Mouse (Mus musculus) liver, adult 2 months (tissue): ENCODE measurements around the gene Snca. TPM values are rescaled to one million over a fixed set of nuclear protein-coding genes. Genes with fewer than 3 reads are reported as not detected.

Source experiments
- DNase-seq: peaks from one replicate; pipeline ENCODE4 v3.0.0-alpha.2; 2011; ENCODE audit warnings: low read depth, low spot score; ENCODE audit errors: extremely low read depth
- H3K27ac ChIP-seq: fragments of 200-500 bp; replicated peaks from 2 replicates; pipeline ENCODE4 v1.5.1; 2012; ENCODE audit warnings: low read depth, mild to moderate bottlenecking, control low read depth, inconsistent platforms, low read length; ENCODE audit not compliant: insufficient read depth
- H3K27me3 ChIP-seq: fragments of 200-500 bp; 2 replicates; pipeline ENCODE4 v1.6.1; 2012; ENCODE audit warnings: mild to moderate bottlenecking, moderate library complexity, low read length, inconsistent platforms; ENCODE audit not compliant: control insufficient read depth, insufficient read depth
- H3K36me3 ChIP-seq: fragments of 200-500 bp; 2 replicates; pipeline ENCODE4 v1.6.1; 2012; ENCODE audit warnings: low read length, inconsistent platforms; ENCODE audit not compliant: control insufficient read depth, insufficient read depth
- H3K4me1 ChIP-seq: fragments of 200-500 bp; 2 replicates; pipeline ENCODE4 v1.6.1; 2011; ENCODE audit warnings: low read length; ENCODE audit not compliant: control insufficient read depth, insufficient read depth
- H3K4me3 ChIP-seq: fragments of 200-500 bp; 2 replicates; pipeline ENCODE4 v1.5.1; 2011; ENCODE audit warnings: low read depth, mild to moderate bottlenecking, control low read depth, low read length, moderate library complexity; ENCODE audit not compliant: insufficient read depth
- H3K79me2 ChIP-seq: fragments of 200-500 bp; 2 replicates; pipeline ENCODE4 v1.6.1; 2012; ENCODE audit warnings: inconsistent platforms, mild to moderate bottlenecking, low read length, moderate library complexity; ENCODE audit not compliant: control insufficient read depth, insufficient read depth
- H3K9ac ChIP-seq: fragments of 200-500 bp; 2 replicates; pipeline ENCODE4 v1.6.1; 2012; ENCODE audit warnings: low read depth, mild to moderate bottlenecking, control low read depth, inconsistent platforms, low read length
- CTCF ChIP-seq: fragments of 200-500 bp; IDR thresholded peaks from 2 replicates; pipeline ENCODE4 v1.5.1; 2011; ENCODE audit warnings: low read depth, low read length, control low read depth
- POLR2A ChIP-seq: fragments of 200-500 bp; IDR thresholded peaks from 2 replicates; pipeline ENCODE4 v1.6.1; 2011; ENCODE audit warnings: low read length, control low read depth; ENCODE audit not compliant: insufficient read depth; ENCODE audit errors: extremely low read depth
- WGBS: fragments of 180-500 bp; shearing (Covaris S2); methylation state at CpG from one replicate; pipeline ENCODE4 v1.1.7; 2018; 5-methylcytosine and 5-hydroxymethylcytosine counted together
- polyA plus RNA-seq: library from polyadenylated mRNA; depleted of rRNA; stranded (reverse); fragments of >200 nt; gene quantifications from 2 replicates; pipeline ENCODE4 v1.2.3, GENCODE M21; 2012
- total RNA-seq: library from RNA; depleted of rRNA; stranded (reverse); fragments of >200 nt; gene quantifications from 2 replicates; pipeline ENCODE4 v1.2.3, GENCODE M21; 2014

The Snca gene
- total and polyA plus RNA-seq, 2 experiments: 0.39 to 2.0 TPM

GRCm38 (mm10) chr6:60745965-60746364 is 83.7 kb downstream of the Snca start:
- H3K27me3 ChIP-seq: no peaks in the 10 kb centered on the region
- H3K4me1 ChIP-seq: no peaks in the 10 kb centered on the region
- H3K9ac ChIP-seq: no peak overlapping the region
- TF ChIP-seq POLR2A (no peak), CTCF (no peak)
- no peak for DNase-seq
- H3K36me3 ChIP-seq: no peaks in the 10 kb centered on the region
- H3K4me3 ChIP-seq: no peak overlapping the region
- H3K27ac ChIP-seq: no peak overlapping the region
- H3K79me2 ChIP-seq: no peaks in the 10 kb centered on the region

GRCm38 (mm10) chr6:60741427-60742071 is 88.1 kb downstream of the Snca start:
- H3K36me3 ChIP-seq: no peaks in the 10 kb centered on the region
- H3K27ac ChIP-seq: no peak overlapping the region
- TF ChIP-seq POLR2A: no peak
- WGBS: 82% methylated on average over 2 of the region's 2 CpGs
- H3K79me2 ChIP-seq: no peaks in the 10 kb centered on the region
- H3K4me3 ChIP-seq: no peak overlapping the region
- H3K27me3 ChIP-seq: no peaks in the 10 kb centered on the region
- no peak overlapping the region for H3K9ac ChIP-seq
- no peaks in the 10 kb centered on the region for H3K4me1 ChIP-seq
- no peak for DNase-seq

- TF ChIP-seq POLR2A: no peak
- no peak for TF ChIP-seq CTCF
- no peaks in the 10 kb centered on the region for H3K4me1 ChIP-seq
- no peak overlapping the region for H3K4me3 ChIP-seq
- no peaks in the 10 kb centered on the region for H3K27me3 ChIP-seq
- H3K36me3 ChIP-seq: no peaks in the 10 kb centered on the region
- no peaks in the 10 kb centered on the region for H3K79me2 ChIP-seq
- no peak overlapping the region for H3K27ac ChIP-seq
- DNase-seq: no peak
- H3K9ac ChIP-seq: no peak overlapping the region
- 72% methylated on average over 1 of the region's 1 CpGs for WGBS
Observed at GRCm38 (mm10) chr6:60739776-60740175, 89.9 kb downstream of the Snca start.

- no peaks in the 10 kb centered on the region for H3K27me3 ChIP-seq
- H3K9ac ChIP-seq: no peak overlapping the region
- no peak overlapping the region for H3K27ac ChIP-seq
- no peak overlapping the region for H3K4me3 ChIP-seq
- WGBS: 63% methylated on average over 2 of the region's 2 CpGs
- no peaks in the 10 kb centered on the region for H3K79me2 ChIP-seq
- TF ChIP-seq POLR2A (no peak), CTCF (no peak)
- no peaks in the 10 kb centered on the region for H3K4me1 ChIP-seq
- no peaks in the 10 kb centered on the region for H3K36me3 ChIP-seq
- DNase-seq: no peak
Observed at GRCm38 (mm10) chr6:60731164-60731563, 98.5 kb downstream of the Snca start.

GRCm38 (mm10) chr6:60724110-60724829 is 105.4 kb downstream of the Snca start:
- DNase-seq: no peak
- H3K27ac ChIP-seq: no peak overlapping the region
- no peak overlapping the region for H3K4me3 ChIP-seq
- H3K79me2 ChIP-seq: no peaks in the 10 kb centered on the region
- H3K9ac ChIP-seq: no peak overlapping the region
- TF ChIP-seq CTCF (no peak), POLR2A (no peak)
- WGBS: 55% methylated on average over 2 of the region's 2 CpGs
- H3K36me3 ChIP-seq: no peaks in the 10 kb centered on the region
- H3K4me1 ChIP-seq: no peaks in the 10 kb centered on the region
- H3K27me3 ChIP-seq: no peaks in the 10 kb centered on the region

- no peaks in the 10 kb centered on the region for H3K79me2 ChIP-seq
- 67% methylated on average over 3 of the region's 3 CpGs for WGBS
- no peaks in the 10 kb centered on the region for H3K27me3 ChIP-seq
- H3K4me1 ChIP-seq: no peaks in the 10 kb centered on the region
- no peak overlapping the region for H3K9ac ChIP-seq
- TF ChIP-seq CTCF: no peak
- TF ChIP-seq POLR2A: no peak
- H3K27ac ChIP-seq: no peak overlapping the region
- no peak overlapping the region for H3K4me3 ChIP-seq
- H3K36me3 ChIP-seq: no peaks in the 10 kb centered on the region
- DNase-seq: no peak
Observed at GRCm38 (mm10) chr6:60717566-60717965, 112.1 kb downstream of the Snca start.
